Comparison of ENCODE assay signal across 30 mouse cellular contexts in genomic region chr3:144361203-144361978, GRCm38 (mm10).
DNase-seq lines count a peak whose midpoint lies in the region; ATAC-seq lines count a peak whose summit lies in the region.
"Had no signal": no experiment of that assay in that cellular context is flagged by ENCODE, and none has a peak within 500 bp of the region (broad histone marks: within the 10 kb centered on the region; RNA-seq: fewer than 3 reads in every experiment).

No protein-coding gene starts in this region.

- 88% methylated on average over 4 of the region's 4 CpGs for WGBS in intestine, embryonic 15.5 days
- 84% methylated on average over 4 of the region's 4 CpGs for WGBS in heart, embryonic 10.5 days

- no peak overlapping the region for H3K4me2 ChIP-seq in intestine, embryonic 15.5 days (replicated peaks)
- H3K4me2 ChIP-seq: heart, embryonic 12.5 days; hindbrain, embryonic 13.5 days; midbrain, embryonic 15.5 days; neural tube, embryonic 15.5 days had no signal

- peak; percentile 24 for DNase-seq in adrenal gland, adult 8-10 months
- DNase-seq in adrenal gland, postnatal 25 days: no peak
- DNase-seq in A20 (ENCODE audit: low read depth, low spot score): peak; percentile 20
- peak; percentile 57 for DNase-seq in adrenal gland, postnatal 14 days
- DNase-seq in heart, embryonic 10.5 days (ENCODE audit: low spot score): no peak
- DNase-seq: B cell, adult 2 months; cerebellum, adult 2 months; cerebellum, postnatal 14 days; gastrocnemius, postnatal 25 days; heart, adult 18-20 months; heart, postnatal 4 days; kidney, adult 9 months; kidney, postnatal 10 days; layer of hippocampus, adult 9-11 months; liver; lung, adult 2 months; lung, postnatal 4 days; spleen, adult 18-20 months; thymus, adult 18-20 months; thymus, postnatal 25 days had no signal

- H3K4me3 ChIP-seq in intestine, embryonic 15.5 days (replicated peaks): no peak overlapping the region
- H3K4me3 ChIP-seq in heart, embryonic 10.5 days: no peak overlapping the region
- H3K4me3 ChIP-seq: heart, embryonic 12.5 days; hindbrain, embryonic 13.5 days; midbrain, embryonic 15.5 days; neural tube, embryonic 15.5 days had no signal

- no peaks in the 10 kb centered on the region for H3K4me1 ChIP-seq in intestine, embryonic 15.5 days (replicated peaks)
- H3K4me1 ChIP-seq in heart, embryonic 10.5 days: peaks cover 10% of the 10 kb centered on the region
- H3K4me1 ChIP-seq: heart, embryonic 12.5 days; neural tube, embryonic 15.5 days had no signal

- H3K27me3 ChIP-seq in intestine, embryonic 15.5 days (replicated peaks): no peaks in the 10 kb centered on the region
- H3K27me3 ChIP-seq in heart, embryonic 10.5 days (ENCODE audit: insufficient read depth, poor library complexity, severe bottlenecking): peaks cover 4% of the 10 kb centered on the region; the same call in 1 of the 2 replicates
- H3K27me3 ChIP-seq: heart, embryonic 12.5 days; midbrain, embryonic 15.5 days; neural tube, embryonic 15.5 days; Patski had no signal

- no peaks in the 10 kb centered on the region for H3K9me3 ChIP-seq in intestine, embryonic 15.5 days
- H3K9me3 ChIP-seq in heart, embryonic 10.5 days: peaks cover 5% of the 10 kb centered on the region; the same call in 1 of the 2 replicates
- H3K9me3 ChIP-seq: hindbrain, embryonic 13.5 days; midbrain, embryonic 15.5 days; neural tube, embryonic 15.5 days had no signal

- H3K27ac ChIP-seq in intestine, embryonic 15.5 days: no peak overlapping the region
- H3K27ac ChIP-seq in heart, embryonic 10.5 days: no peak overlapping the region
- H3K27ac ChIP-seq: hindbrain, embryonic 13.5 days; liver, embryonic 14.5 days; midbrain, embryonic 15.5 days; neural tube, embryonic 15.5 days had no signal

- H3K36me3 ChIP-seq in intestine, embryonic 15.5 days: no peaks in the 10 kb centered on the region
- H3K36me3 ChIP-seq in heart, embryonic 10.5 days: no peaks in the 10 kb centered on the region
- H3K36me3 ChIP-seq: heart, embryonic 12.5 days; hindbrain, embryonic 13.5 days; midbrain, embryonic 15.5 days; neural tube, embryonic 15.5 days had no signal

- H3K9ac ChIP-seq in intestine, embryonic 15.5 days: no peak overlapping the region
- H3K9ac ChIP-seq: heart, embryonic 12.5 days; hindbrain, embryonic 13.5 days; liver, embryonic 14.5 days; midbrain, embryonic 15.5 days; neural tube, embryonic 15.5 days had no signal

- peak; percentile 56 for ATAC-seq in megakaryocyte progenitor cell, adult 5-6 weeks (replicated peaks; ENCODE audit: poor library complexity)
- no peak for ATAC-seq in intestine, embryonic 15.5 days
- ATAC-seq: forebrain, embryonic 14.5 days; intestine, postnatal 0 days; midbrain, embryonic 15.5 days; Patski had no signal

Comparison
In these comparisons a context has a peak if more than half of its experiments do, and no peak if none do; other contexts are left out.
1. DNase-seq: peak in adrenal gland, adult 8-10 months (single experiment), A20 (single experiment) and adrenal gland, postnatal 14 days (single experiment); none in adrenal gland, postnatal 25 days (single experiment) and heart, embryonic 10.5 days (single experiment).